Mouse (Mus musculus) layer of hippocampus, adult 2 months (tissue): Measurements from ENCODE around the gene RPS10-NUDT3. TPM values are rescaled to one million over a fixed set of nuclear protein-coding genes. Genes with fewer than 3 reads are reported as not detected.
A peak's percentile ranks its signal among the peaks of the same experiment; 100 is the strongest.
"Not testable (repeated sequence)": the region's sequence is repeated elsewhere in the genome, so short reads cannot be mapped to it uniquely, and the experiment has no call there.

ENCODE experiments used
- DNase-seq, 2 experiments: peaks; one replicate each; pipeline ENCODE4 v3.0.0; 2022; ENCODE audit warnings: low spot score in 2 of 2
- H3K27ac ChIP-seq: fragments of 200-600 bp; 2 replicates; pipeline ENCODE4 v1.8.1; 2022
- H3K4me3 ChIP-seq: fragments of 200-600 bp; 2 replicates; pipeline ENCODE4 v1.8.1; 2022; ENCODE audit warnings: mild to moderate bottlenecking
- CTCF ChIP-seq: fragments of 200-600 bp; conservative IDR thresholded peaks from 2 replicates; pipeline ENCODE4 v1.8.1; 2022; ENCODE audit warnings: antibody characterized with exemption, mild to moderate bottlenecking, moderate library complexity
- total RNA-seq, 2 experiments: library from RNA; stranded (reverse); gene quantifications; 2 replicates each; pipeline ENCODE4 v1.2.3; 2021

Gene RPS10-NUDT3
- total RNA-seq, 2 experiments from 2014 or later = not detected

GRCm38 (mm10) chr17:27653253-27653959 lies 18.4 kb upstream of the RPS10-NUDT3 start:
- DNase-seq = no peak
- H3K27ac ChIP-seq = no peak overlapping the region
- TF ChIP-seq CTCF = no peak
- H3K4me3 ChIP-seq = no peak overlapping the region

DNA sequence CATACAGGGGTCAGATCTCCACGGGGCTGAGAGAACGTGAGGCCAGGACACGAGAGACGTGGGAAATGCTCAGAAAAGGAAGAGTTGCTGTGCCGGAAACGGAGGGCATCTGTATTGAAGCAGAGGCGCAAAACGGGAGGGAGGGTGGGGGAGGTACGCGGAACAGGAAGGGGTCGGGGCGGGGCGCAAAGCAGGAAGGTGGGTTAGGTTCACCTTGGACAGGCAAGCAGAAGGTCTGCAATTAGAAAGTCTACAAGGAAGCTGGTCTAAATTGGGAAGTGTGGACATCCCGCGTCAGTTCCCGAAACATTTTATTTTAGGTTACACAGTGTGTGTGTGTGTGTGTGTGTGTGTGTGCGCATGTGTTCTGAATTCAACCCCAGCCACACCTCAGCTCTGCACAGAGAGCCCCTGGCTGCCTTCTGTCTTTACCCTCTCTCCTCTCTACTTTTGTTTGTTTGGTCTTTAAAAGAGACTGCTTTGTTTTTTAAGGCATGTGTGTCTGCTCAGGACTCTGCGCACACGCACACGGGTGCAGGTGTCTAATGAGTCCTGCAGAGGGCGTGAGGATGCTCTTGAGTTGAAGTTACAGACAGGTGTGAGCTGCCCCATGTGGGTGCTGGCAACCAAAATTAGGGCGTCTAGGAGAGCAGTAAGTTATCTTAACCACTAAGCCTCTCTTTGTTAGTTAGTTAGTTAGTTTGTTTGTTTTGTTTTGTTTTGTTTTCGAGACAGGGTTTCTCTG lies 17.2 kb upstream of the RPS10-NUDT3 start:
- Histone ChIP-seq H3K4me3 (no peak overlapping the region), H3K27ac (no peak overlapping the region)
- no peak for DNase-seq
- TF ChIP-seq CTCF = no peak

GRCm38 (mm10) chr17:27650586-27650985 lies 15.6 kb upstream of the RPS10-NUDT3 start:
- no peak overlapping the region for H3K4me3 ChIP-seq
- H3K27ac ChIP-seq = no peak overlapping the region
- DNase-seq = no peak
- no peak for TF ChIP-seq CTCF

DNA sequence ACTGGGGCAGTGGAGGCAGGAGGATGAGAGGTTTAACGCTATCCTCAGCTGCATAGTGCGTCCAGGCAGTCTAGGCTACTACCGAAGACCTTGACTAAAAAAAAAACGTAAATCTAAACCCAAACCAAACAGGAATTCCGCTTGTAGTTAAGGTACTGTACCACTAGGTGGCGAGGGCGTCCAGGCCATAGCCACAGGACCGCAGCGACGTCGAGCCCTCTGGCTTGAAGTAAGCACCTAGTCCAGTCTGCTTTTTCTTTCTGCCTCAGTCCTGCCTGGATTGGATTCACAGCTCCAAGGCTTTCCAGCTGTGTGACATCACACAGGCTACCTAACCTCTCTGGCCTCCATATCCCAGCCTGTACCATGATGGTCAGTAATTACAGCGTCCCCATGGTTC lies 15.1 kb upstream of the RPS10-NUDT3 start:
- DNase-seq = peak in 1 of 2 experiments; percentile 62

DNA sequence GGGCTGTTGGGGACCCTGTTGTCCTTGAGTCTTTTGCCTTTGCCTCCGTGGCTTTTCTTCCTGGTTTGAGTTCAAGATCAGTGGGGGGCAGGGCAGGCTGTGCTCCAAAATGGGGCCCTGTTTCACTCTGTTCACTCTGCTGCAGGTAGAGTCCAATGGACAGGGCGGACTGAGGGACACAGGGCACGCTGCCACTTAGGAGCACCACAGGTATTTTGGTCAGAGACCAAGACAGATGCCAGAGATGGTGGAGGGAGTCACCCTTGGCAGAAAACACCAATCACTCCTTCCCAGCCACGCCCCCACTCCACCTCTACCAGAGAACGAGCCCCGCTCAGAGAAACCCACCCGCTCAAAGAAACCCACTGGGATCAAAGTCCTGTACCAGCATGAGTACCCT lies 10.8 kb upstream of the RPS10-NUDT3 start:
- no peak for DNase-seq
- Histone ChIP-seq H3K4me3 (no peak overlapping the region), H3K27ac (no peak overlapping the region)
- no peak for TF ChIP-seq CTCF

More for the DNA sequence above, 15.1 kb upstream of the RPS10-NUDT3 start:
- no peak overlapping the region for H3K27ac ChIP-seq
- H3K4me3 ChIP-seq = no peak overlapping the region
- peak; percentile 89 for TF ChIP-seq CTCF

DNA sequence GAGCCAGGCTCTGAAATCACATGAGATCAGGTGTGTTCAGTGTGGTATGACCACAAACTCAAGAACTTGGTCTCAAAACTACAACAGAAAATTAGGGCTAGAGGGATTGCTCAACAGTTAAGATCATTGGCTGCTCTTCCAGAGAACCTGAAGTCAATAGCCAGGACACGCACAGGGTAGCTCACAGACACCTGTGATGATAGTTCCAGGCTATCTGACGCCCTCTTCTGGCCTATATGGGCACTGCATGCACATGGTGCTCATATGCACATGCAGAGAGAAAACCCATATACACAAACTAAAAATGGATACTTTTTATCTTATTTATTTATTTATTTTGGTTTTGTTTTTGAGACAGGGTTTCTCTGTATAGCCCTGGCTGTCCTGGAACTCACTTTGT lies 9.6 kb upstream of the RPS10-NUDT3 start:
- Histone ChIP-seq H3K4me3 (no peak overlapping the region), H3K27ac (no peak overlapping the region)
- peak; percentile 60 for TF ChIP-seq CTCF
- DNase-seq = no peak

- no peak for TF ChIP-seq CTCF
- peak overlapping the region; percentile 90 for H3K27ac ChIP-seq
- no peak for DNase-seq
- H3K4me3 ChIP-seq = no peak overlapping the region
Measured at GRCm38 (mm10) chr17:27643756-27644155, 8.7 kb upstream of the RPS10-NUDT3 start.

GRCm38 (mm10) chr17:27643101-27643500 lies 8.1 kb upstream of the RPS10-NUDT3 start:
- peak overlapping the region; percentile 90 for H3K27ac ChIP-seq
- peak overlapping the region; percentile 22; the same call in 1 of the 2 replicates for H3K4me3 ChIP-seq
- TF ChIP-seq CTCF = no peak
- peak in 1 of 2 experiments; percentile 58 for DNase-seq

- Histone ChIP-seq H3K27ac (peak overlapping the region; percentile 90), H3K4me3 (peak overlapping the region; percentile 22; the same call in 1 of the 2 replicates)
- peak; percentile 69 to 80 for DNase-seq
- no peak for TF ChIP-seq CTCF
Measured at GRCm38 (mm10) chr17:27642491-27643062, 7.6 kb upstream of the RPS10-NUDT3 start.

DNA sequence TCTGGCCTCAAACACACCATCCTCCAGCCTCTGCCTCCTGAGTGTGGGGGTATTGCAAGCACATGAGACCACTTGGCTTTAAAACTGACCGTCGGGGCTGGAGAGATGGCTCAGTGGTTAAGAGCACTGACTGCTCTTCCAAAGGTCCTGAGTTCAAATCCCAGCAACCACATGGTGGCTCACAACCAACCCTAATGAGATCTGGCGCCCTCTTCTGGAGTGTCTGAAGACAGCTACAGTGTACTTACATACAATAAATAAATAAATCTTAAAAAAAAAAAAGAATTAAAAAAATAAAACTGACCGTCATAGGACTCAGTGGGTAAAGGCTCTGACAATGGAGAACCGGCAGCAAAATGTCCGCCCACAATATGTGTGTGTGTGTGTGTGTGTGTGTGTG lies 4.8 kb upstream of the RPS10-NUDT3 start:
- not testable (repeated sequence) for H3K4me3 ChIP-seq, DNase-seq
- H3K27ac ChIP-seq = peak overlapping the region; percentile 81
- peak; percentile 55 for TF ChIP-seq CTCF

DNA sequence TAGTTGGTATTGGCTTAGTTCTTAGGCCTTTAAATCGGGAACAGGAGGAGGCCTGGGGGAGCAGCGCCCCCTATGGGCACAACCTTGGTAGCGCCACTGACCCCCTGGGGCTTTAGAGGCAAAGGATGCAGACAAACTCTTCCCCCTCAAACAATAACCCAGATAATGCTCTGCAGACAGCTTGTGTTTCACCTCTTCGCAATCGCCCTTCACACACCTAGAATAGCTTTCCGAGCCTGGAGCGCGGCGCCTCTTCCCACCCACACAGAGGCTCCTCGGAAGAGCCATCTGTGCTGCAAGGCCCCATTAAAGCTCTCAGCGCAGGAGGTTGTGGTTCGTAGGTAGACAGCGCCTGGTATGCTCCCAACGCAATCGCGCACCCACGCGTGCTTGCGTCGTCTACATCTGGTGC lies 3.9 kb upstream of the RPS10-NUDT3 start:
- peak; percentile 82 for TF ChIP-seq CTCF
- Histone ChIP-seq H3K27ac (peak overlapping the region; percentile 81), H3K4me3 (no peak overlapping the region)
- peak; percentile 58 to 70 for DNase-seq

DNA sequence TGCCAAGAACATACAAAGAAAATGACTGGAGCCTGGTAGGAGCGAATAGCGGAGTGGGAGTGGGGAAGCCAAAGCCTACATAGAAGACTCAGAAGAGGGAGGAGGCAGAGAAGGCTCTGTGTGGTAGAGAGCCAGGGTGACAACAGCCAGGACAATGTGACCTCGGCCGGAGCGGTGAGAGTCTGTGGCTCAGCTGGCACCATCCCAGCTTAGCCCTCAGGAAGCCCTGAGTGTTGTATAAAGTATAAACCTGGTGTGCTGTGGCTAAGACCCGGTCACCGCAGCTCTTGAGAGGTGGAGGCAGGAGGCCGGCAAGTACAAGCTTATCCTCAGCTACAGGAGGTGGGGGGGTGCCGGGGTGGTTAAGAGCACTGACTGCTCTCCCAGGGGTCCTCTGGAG lies 2.3 kb upstream of the RPS10-NUDT3 start:
- DNase-seq = no peak
- peak overlapping the region; percentile 90; the same call in 1 of the 2 replicates for H3K27ac ChIP-seq
- no peak for TF ChIP-seq CTCF

More for the DNA sequence above, 2.3 kb upstream of the RPS10-NUDT3 start:
- H3K4me3 ChIP-seq = no peak overlapping the region
